Mouse (Mus musculus) retina, postnatal 1 day (tissue): ENCODE data around the gene 2310057M21Rik.
A peak's percentile ranks its signal among the peaks of the same experiment; 100 is the strongest.
"Not testable (repeated sequence)": the region's sequence is repeated elsewhere in the genome, so short reads cannot be mapped to it uniquely, and the experiment has no call there.

Source experiments
- DNase-seq: peaks from one replicate; pipeline ENCODE4 v3.0.0-alpha.2; 2012

Gene 2310057M21Rik

DNA sequence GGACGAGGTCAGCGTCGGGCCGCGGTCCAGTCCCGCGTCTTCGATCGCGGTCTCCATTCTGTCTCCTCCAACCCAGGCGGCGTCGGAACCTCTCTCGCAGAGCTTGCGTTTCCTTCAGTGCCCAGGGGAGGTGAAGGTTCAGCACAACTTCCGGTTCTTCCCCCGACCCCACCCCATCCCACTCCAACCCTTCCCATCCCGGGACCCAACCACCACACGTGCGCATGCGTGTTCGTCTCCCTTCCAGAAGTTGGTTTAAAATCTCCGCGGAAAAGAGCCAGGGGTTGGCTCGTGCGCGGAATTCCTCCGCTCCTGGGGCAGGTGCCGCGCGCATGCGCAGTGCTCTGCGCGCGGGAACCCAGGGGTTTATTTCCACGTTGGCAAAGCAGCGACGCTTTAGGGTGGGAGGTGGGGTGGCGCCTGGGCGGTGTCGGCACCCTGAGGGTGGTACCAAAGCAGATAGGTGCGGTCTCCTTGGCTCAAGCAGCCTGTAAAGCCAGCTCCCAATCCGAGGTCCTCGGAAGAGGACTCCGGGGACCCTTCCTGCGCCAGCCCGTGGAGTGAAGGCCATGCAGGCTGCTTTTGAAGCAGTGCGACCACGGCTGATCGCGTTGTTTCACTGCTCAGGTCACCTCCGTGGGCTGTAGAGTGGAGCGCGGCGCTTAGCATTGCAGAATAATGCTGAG, at the start of gene 2310057M21Rik:
TSS of gene 2310057M21Rik (minus strand) at position 145 of the 686 bp plus-strand sequence.
- peak; percentile 99 for DNase-seq

DNA sequence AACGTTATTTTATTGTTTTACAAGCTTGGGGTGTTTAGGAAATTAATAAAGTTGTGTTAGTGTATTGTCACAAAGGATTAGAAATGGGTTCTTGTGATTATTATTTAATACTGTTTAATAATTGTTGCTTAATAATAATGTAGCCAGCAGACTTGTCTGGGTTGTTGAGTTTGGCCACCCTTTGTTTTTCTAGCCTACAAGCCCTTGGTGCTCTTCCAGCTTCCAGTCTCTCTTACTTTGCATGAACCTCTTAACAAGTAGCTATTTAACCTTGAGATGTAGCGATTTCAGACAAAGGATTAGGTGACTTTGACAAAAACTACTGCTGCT, 49.3 kb upstream of the 2310057M21Rik start:
- DNase-seq = no peak

DNA sequence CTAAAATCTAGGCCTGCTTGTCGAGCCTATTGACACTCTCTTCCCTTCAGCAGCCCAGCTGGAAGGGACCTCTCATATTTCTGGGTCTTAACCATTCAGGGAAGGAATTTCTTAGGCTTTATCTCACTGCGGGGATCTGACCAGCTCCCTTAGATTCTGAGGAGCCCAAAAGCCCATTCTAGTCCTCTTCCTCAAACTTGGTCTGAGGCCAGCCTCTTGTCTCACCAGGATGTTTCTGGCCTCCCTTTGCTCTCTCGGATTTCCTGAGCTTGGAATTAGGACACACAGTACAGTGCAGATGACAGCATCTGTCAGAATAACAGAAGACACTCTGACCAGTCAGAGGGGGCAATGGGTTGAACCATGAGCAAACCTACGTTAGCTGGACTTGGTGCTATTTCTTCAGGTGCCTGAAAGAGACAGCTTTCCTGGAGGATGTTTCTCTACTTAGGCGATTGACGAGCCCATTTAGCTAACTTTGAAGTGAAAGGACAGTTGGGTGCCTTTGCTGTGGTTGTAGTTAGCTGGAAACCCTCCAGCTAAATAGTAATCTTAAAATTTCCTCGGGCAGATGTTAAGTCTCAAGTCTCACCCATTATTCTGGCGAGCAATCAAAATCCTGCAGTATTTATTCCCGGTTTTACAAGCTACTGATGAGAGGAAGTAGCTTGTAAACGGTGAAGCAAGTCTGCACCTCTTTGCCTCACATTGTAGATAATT, 48.8 kb upstream of the 2310057M21Rik start:
- peak; percentile 6 for DNase-seq

DNA sequence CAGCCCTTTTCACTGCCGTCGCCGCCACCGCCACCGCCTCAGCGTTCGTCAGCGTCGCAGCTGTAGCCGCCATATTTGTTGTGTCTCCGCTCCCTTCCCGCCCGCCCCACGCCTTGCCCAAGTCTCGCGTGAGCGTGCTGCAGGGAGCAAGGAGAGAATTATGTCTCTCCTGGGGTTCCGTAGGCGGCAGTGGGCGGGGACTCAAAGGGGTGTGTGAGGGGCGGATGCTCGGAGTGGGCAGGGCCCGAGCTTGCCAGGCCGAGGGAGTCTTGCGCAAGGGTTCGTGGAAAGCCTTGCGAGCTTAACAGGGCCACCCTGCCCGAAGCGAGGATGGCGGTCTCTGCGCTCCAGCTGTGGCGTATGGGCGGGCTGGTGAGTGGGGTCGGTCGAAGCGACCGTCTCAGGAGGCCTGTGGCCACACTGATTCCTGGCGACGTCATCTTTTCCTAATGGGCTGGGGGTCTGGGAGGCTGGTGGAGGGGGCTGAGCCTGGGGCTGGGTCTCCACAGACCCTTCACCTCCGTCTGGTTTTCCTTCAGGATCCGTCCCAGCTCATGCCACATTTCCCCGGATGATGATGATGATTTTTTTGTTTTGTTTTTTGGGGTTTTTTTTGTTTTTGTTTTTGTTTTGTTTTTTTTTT, 48.0 kb upstream of the 2310057M21Rik start, which contains the start of the genes Ikzf5 and Acadsb:
TSS of gene Ikzf5 (minus strand) at position 106 of the 643 bp plus-strand sequence.
TSS of gene Acadsb (plus strand) at position 186 of the 643 bp plus-strand sequence.
- peak; percentile 99 for DNase-seq

DNA sequence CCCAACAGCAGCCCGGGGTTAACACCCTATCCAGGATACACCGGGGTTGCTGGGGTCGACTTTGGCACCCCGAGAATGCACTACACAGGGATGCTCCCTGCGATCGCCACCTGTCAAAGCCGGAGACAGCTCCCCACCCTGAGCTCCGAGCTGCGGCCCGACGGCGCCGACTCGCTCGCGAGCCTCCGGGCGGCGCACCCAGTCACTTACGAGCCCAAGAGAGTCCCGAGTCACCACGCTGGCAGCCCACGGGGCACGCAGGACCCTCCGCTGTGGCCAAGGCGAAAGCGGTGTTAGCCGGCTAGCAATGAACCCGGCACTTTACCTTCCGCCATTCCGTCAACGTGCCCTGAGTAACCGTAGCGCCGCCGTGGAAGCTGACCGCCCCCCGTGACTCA, 47.4 kb upstream of the 2310057M21Rik start:
- no peak for DNase-seq

DNA sequence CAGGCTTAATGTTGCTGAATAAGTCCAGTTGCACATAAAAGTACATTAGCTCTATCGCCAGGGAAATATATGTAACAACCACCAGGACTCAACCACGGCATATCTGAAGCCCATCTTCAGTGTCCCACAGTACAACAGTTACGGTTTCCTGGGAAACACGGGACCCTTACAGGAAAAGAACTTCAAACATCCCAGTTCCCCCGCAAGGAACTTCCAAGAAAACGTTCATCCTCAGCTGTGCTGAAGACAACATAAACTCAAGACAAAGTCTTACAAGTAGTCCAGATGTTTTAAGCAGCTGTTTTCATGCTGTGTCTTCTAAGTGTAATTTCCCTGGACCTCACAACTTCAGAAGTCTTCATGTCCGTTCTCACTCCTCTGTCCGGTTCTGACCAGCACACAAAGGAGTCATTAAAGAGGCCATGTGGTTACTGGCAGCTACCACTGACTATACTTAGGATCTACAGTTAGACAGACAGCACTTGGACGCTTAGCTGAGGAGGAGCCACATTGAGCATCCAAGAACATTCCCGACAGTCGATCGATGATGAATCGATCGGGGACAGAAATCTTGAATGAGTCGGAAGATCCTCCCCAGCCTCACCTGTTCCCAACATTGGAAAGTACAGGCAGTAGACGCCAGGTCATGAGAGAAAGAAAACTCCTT, 46.9 kb upstream of the 2310057M21Rik start:
- no peak for DNase-seq

DNA sequence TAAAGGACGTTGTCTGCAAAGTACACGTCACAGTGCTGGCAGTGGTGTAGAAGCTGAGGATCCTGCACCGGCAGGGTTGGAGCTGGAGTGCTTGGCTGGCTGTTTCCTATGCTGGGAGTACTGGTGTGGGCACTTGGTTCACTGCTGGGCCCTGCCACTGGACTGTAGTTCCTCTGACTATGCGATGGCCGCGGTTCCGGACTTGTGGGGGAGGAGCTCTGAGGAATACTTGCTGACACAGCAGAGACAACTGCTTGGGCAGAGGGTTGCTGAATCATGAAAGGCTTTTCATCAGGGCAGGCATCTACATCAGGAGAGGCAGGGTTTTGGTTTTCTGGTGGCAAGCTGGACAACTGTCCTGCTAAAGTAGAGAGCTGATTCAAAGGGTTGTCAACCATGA, 29.2 kb upstream of the 2310057M21Rik start:
- not testable (repeated sequence) for DNase-seq

DNA sequence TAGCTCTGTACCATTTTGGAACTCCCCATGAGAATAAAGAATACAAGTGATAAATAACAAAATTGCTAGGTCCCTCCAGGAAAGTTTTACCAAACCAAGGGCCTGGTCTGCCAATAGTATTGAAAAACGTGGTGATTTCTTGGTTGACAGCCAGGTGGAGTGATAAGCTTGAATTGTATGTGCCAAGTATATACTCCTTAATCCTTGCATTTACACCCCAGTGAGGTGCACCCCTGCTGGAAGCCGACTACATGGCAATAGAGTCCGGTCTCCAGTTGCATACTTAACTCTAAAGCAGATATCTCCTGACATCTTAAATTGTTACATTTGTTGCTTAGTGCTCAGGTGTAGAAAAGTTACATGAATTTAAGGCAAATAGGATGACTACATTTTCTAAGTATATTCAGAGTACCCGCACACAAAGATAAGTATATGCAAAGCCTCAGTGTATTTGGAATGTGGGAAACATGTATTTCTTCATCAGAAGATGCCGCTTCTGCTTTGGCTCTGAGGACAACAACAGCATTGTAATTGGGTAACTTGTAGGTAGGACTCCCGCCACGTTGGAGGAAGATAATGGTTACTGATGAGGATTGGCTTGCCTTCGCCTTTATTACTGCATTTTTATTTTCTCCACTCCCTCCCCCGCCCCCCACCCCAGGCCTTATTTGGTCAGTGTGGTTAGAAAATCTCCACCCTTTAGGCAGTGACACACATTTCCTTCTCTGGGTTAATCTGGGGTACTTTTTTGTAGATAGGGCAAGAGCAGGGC, 9.5 kb upstream of the 2310057M21Rik start:
- DNase-seq = peak; percentile 5

DNA sequence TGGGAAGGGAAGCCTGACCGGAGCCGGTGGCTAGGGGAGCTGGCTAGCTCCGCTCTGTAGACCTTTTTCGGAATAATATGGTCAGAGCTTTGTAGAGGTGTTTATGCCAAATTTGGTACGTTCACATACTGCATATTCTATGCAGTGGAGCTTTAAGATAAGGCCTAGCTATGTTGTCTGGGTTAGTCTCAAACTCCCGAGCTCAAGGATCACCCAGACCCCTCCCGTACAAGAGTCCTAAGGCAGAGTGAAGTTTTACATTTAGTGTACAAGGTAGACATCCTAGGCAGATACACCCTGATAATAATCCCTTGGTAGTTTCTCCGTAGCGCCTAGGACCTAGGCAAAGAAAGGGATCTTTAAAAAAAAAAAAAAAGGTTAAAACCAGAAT, 8.9 kb upstream of the 2310057M21Rik start:
- no peak for DNase-seq

DNA sequence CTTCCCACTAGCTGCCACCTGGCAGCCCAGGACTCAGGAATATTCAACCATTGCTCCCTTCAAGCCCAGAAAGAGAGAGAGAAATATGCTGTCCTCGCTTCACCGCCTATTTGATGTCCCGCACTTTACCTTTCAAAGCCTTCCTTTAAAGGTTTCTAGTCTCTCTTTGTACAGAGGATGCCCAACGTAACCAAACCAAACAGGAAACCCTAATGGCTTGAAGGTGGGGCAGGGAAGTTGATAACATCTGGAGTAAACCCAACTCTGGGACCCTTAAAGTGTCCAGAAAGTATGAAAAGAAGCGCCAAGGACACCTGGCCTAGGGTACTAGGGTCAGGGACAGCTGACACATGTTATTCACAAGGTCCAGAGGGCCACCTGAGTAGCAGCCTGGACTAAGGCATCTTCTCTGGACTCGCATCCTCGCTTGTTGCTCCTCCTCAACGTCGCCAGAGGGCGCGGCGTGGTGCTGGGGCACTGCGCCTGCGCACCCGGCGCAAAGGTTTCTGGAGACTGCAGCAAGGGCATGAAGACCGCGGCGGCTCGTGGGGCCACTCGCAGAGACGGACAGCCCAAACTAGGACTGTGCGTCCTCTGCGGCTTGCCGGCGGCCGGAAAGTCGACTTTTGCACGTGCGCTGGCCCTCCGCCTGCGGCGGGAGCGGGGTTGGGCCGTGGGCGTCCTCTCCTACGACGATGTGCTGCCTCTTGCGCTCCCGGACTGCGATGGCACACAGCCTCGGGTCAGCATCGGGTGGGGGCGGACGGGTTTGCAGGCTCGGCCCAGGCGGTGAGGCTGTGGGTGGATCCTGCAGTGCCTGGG, 8.3 kb upstream of the 2310057M21Rik start, which contains the start of gene Pstk:
TSS of gene Pstk (plus strand) at position 494 of the 822 bp plus-strand sequence.
- DNase-seq = peak; percentile 94

DNA sequence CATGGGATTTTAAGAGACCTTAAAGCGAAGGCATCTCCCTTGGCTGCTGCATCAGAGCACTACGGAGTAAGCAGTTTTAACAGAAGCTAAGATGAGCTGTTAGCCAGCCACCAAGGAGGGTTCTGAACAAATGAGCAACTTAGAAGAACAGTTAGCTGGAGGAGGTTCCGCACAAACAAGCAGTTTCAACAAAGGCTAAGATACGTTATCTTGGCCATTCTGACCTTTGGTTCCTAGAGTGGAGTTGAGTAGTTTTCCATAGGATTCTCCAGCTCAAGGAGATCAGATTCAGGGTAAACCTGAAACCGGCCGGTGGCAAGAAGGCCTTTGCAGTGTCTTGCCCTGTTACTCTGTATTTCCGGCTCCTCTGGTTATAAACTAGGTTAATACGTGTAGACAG, 1.6 kb upstream of the 2310057M21Rik start:
- DNase-seq = no peak

DNA sequence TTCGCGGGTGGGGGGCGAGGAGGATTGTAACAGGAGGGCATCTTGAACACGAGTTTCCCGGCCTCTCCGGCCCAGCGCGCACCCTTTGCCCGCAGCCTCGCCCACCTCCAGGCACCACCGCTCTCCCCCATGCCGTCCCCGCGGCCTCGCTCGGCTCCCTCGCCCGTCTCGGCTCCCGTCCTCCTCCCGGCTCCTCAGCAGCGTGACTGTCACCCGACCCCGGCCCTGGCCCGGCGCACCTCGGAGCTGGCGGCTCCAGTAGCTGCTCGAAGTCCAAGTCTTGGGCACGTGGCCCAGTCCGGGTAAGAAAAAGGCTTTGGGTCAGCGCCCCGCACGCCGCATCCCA, 317 bp downstream of the 2310057M21Rik start:
- DNase-seq = no peak

DNA sequence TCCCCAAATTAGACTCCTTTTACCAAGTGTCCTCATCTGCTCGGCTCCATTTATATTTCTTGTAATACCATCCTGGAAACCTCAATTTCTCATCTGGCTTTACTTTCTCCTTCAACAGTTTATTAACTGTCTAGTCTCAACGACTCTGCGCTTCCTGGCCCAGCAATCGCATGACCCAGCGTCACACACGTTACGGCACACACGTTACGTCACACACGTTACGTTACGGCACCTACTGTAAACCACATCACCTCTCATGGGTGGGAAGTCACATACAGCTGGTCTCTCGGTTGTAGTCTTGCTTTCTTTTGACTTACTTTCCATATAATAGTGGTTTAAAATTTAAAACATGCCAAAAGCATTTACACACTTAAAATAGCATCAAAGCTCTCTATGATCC, 6.5 kb downstream of the 2310057M21Rik start:
- no peak for DNase-seq

DNA sequence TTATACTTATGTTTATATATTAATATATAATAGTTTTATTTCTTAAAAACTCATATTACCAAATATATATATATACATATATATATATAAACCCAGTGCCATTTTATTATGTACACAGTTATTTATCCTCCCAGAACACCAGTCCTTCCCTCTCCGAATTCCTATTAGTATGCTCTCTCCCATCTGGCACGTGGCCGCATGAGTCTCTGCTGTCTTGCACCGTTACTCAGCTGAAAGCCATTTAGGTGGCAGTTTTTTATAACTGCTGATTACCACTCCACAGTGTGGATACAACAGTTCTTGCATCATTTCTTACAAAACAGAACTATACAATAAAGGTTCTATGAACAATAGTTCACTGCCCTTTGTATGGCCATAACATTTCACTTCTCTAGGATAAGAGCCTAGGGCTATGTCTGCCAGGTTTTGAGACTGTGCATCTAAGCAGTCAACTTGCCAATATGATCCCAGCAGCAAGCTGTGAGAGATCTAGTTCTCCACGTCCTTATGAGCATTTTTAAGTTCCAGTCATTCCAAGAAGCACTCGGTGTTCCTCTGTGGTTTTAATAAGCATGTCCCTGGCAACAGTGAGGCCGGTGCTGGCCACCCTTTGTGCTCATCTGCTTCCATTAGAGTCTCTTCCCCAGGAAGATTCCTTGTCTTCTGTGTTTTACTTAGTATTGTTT, 16.6 kb downstream of the 2310057M21Rik start:
- DNase-seq = no peak

DNA sequence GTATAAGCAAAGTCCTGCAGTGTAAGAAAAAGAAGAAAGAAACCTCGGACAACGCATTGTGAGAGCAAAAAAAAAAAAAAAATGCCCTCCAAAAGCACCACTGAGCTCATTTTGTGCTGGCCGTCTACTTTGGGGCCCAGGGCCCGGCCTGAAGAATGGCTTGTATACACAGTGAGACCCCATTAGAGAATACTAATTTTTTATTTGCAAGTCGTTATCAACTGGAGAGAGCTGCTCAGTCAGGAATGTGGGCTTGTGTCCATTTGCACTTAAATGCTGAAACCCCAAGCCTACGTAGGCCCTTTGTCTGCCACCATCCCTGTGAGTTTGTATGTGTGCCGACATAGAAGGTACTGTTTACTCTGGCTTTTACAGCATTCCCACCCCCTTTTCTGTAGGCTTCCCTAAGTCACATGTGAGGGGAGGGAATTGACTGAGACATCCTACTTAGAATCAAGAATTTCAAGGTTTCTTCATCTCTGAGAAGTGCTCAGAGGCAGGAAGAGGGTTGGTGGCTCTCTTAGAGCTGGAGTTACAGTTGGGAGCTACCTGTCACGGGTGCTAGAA, 25.0 kb downstream of the 2310057M21Rik start:
- no peak for DNase-seq

DNA sequence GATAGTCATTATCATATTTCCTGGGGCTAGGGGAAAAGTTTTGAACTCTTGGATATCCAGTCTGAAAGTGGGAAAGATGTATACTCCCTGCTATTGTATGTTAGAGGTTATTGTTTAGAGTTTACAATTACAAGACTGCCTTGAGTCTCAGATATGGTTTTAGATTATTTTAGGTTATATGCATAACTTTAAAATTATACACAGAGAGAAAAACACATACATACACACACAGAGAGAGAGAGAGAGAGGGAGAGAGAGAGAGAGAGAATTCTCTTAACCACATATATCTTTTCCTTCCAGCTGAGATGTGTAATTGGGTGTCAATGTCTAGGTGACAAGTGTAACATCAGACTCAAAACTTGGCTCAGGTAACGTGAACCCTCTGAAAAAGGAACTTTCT, 29.0 kb downstream of the 2310057M21Rik start, which contains the start of gene Fam24a:
TSS of gene Fam24a (plus strand) at position 301 of the 400 bp plus-strand sequence.
- DNase-seq = no peak

DNA sequence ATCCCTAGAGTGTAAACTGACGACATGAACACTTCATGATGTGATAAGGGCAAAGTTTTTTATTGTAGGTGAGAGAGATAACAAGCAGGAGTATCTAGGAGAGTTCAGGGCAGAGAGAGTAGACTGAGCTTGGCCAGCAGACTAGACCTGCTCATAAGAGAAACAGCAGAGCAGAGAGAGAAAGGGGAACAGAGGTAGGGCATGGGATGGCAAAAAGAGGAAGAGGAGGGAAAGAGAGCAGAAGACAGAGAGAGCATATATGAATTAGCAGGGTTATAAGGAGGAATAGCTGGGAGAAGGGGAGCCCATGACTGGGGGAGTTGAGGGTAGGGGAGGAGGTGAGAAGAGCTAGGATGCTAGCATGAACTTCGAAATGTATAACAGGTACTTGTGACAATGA, 30.9 kb downstream of the 2310057M21Rik start:
- no peak for DNase-seq

DNA sequence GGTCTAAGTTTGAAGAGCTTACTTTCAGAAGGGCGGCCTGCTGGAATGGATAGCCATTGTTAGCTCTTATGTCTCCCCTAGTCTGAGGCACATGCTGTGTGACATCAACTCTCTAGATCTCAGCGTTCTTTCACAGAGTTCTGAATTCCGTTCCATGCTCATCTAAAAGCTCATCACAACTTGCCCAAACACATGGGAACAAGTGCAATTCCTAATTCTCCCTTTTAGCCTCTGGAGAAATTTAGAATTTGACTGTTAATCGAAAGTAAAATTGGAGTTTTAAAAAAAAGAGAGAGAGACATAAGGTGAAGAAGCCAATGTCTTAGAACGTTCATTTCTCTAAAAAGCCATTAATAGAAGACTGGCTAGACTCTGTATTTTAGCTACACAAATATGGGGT, 33.1 kb downstream of the 2310057M21Rik start, which contains the start of gene Fam24b:
TSS of gene Fam24b (minus strand) at position 101 of the 400 bp plus-strand sequence.
- no peak for DNase-seq

DNA sequence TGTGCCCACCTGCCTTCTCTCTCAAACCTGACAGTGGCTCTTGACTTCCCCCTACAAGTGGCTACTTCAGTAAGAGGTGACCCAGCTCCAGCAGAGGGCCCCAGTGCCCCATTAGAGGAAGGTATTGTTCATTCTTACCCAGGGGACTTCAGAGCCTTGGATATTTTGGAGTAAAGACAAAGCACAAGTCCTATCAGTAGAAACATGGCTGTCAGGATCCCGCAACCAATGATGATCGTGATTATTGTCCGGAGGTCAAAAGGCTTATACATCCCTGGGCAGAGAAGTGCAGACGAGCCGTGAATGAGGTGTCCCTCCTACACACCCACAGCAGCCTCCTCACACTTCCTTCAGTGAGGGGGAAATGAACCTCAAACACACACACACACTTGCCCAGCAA, 35.5 kb downstream of the 2310057M21Rik start:
- DNase-seq = no peak

DNA sequence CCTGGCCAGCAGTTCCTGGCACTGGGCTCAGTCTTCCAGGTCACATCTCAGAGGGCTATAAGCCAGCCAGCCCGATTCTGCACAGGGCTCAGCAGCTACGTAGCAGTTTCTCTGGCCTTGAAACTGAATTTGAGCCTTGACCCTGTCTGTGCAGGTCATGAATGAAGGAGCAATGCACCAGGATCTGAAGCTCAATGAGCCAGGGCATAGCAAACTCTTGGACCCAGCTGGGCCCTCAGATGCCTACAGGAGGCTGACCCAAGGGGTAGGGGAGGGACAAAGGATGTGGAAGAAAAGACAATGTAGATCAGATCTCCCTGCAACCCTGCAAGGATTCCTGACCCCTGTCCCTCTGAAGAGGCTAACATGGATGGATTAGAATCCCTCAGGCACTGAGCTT, 40.4 kb downstream of the 2310057M21Rik start, which contains the start of gene Cuzd1:
TSS of gene Cuzd1 (minus strand) at position 101 of the 400 bp plus-strand sequence.
- no peak for DNase-seq
